Mouse (Mus musculus) hindbrain, embryonic 14.5 days (tissue): ENCODE results near the gene Slc7a3. TPM values are rescaled to one million over a fixed set of nuclear protein-coding genes. Genes with fewer than 3 reads are reported as not detected.
"Not testable (repeated sequence)": the region's sequence is repeated elsewhere in the genome, so short reads cannot be mapped to it uniquely, and the experiment has no call there.

Experiments
- ATAC-seq: fragments of 200-750 bp; cut with Nextera tagmentation; 2 replicates; pipeline ENCODE4 v1.8.0; 2017; ENCODE audit warnings: moderate number of reproducible peaks, mild to moderate bottlenecking, moderate TSS enrichment, moderate library complexity; ENCODE audit not compliant: low FRiP score
- DNase-seq: peaks from one replicate; pipeline ENCODE4 v3.0.0-alpha.2; 2015; ENCODE audit warnings: low spot score
- H3K27ac ChIP-seq: fragments of 300-500 bp; sonication (generic); 2 replicates; pipeline ENCODE4 v1.5.1; 2014; ENCODE audit warnings: mild to moderate bottlenecking, moderate library complexity
- H3K27me3 ChIP-seq: fragments of 300-500 bp; sonication (generic); 2 replicates; pipeline ENCODE4 v1.6.1; 2014; ENCODE audit warnings: mild to moderate bottlenecking, low read length, mixed read lengths; ENCODE audit not compliant: control insufficient read depth, insufficient read depth
- H3K36me3 ChIP-seq: fragments of 300-500 bp; sonication (generic); replicated peaks from 2 replicates; pipeline ENCODE4 v1.6.1; 2014; ENCODE audit not compliant: control insufficient read depth, insufficient read depth
- H3K4me1 ChIP-seq: fragments of 300-500 bp; sonication (generic); replicated peaks from 2 replicates; pipeline ENCODE4 v1.6.1; 2014; ENCODE audit warnings: antibody characterized with exemption, low read length, mixed read lengths; ENCODE audit not compliant: control insufficient read depth, insufficient read depth
- H3K4me2 ChIP-seq: fragments of 300-500 bp; sonication (generic); replicated peaks from 2 replicates; pipeline ENCODE4 v1.6.1; 2014; ENCODE audit warnings: mild to moderate bottlenecking, moderate library complexity
- H3K4me3 ChIP-seq: fragments of 300-500 bp; sonication (generic); replicated peaks from 2 replicates; pipeline ENCODE4 v1.5.1; 2014; ENCODE audit warnings: mild to moderate bottlenecking, low read length
- H3K9ac ChIP-seq: fragments of 300-500 bp; sonication (generic); 2 replicates; pipeline ENCODE4 v1.6.1; 2014
- H3K9me3 ChIP-seq: fragments of 300-500 bp; sonication (generic); 2 replicates; pipeline ENCODE4 v1.6.1; 2016; ENCODE audit warnings: low read length; ENCODE audit not compliant: control insufficient read depth
- whole genome bisulfite sequencing: fragments of 180-500 bp; shearing (Covaris S2); extraction: QIAGEN DNeasy Blood & Tissue Kit; methylation state at CpG from one replicate; pipeline ENCODE4 v1.1.7; 2014; 5-methylcytosine and 5-hydroxymethylcytosine counted together
- polyA plus RNA-seq: library from polyadenylated mRNA; unstranded; fragments of >200 nt; fragmentation: Nextera tagmentation; extraction: Ambion mirVana; gene quantifications from 2 replicates; pipeline ENCODE4 v1.2.1, GENCODE M21; 2014

Gene Slc7a3
- 3.8 and 6.7 TPM in 2 replicates for polyA plus RNA-seq

GRCm38 (mm10) chrX:101085920-101086319 is at the start of gene Slc7a3:
Gene Slc7a3, minus strand, starts transcription at chrX:101086020.
- H3K27ac ChIP-seq, result no peak within 1 kb of the TSS
- H3K4me3 ChIP-seq, result peak within 1 kb of the TSS; percentile 30
- ATAC-seq (no peak), DNase-seq (no peak)
- peak within 1 kb of the TSS; percentile 55 for H3K4me2 ChIP-seq
- no peaks in the 10 kb centered on the region for H3K4me1 ChIP-seq
- no peaks in the 10 kb centered on the region for H3K36me3 ChIP-seq
- H3K9ac ChIP-seq, result no peak within 1 kb of the TSS
- 36% methylated on average over 11 of the region's 11 CpGs for WGBS
- no peaks in the 10 kb centered on the region for H3K9me3 ChIP-seq
- peaks cover 10% of the 10 kb centered on the region for H3K27me3 ChIP-seq

- H3K9ac ChIP-seq, result no peak overlapping the region
Observed at GRCm38 (mm10) chrX:101131992-101132791, 46.4 kb upstream of the Slc7a3 start.

GRCm38 (mm10) chrX:101131001-101131400 is 45.2 kb upstream of the Slc7a3 start:
- H3K27ac ChIP-seq, result no peak overlapping the region
- H3K4me3 ChIP-seq, result no peak overlapping the region
- no peaks in the 10 kb centered on the region for H3K9me3 ChIP-seq
- DNase-seq (peak; percentile 76), ATAC-seq (no peak)
- no peaks in the 10 kb centered on the region for H3K4me1 ChIP-seq
- H3K27me3 ChIP-seq, result no peaks in the 10 kb centered on the region
- no peak overlapping the region for H3K9ac ChIP-seq
- 26% methylated on average over 7 of the region's 7 CpGs for WGBS
- no peak overlapping the region for H3K4me2 ChIP-seq
- H3K36me3 ChIP-seq, result no peaks in the 10 kb centered on the region

More at GRCm38 (mm10) chrX:101131992-101132791, 46.4 kb upstream of the Slc7a3 start:
- Histone ChIP-seq H3K36me3 (no peaks in the 10 kb centered on the region), H3K4me1 (no peaks in the 10 kb centered on the region), H3K4me3 (no peak overlapping the region), H3K27me3 (no peaks in the 10 kb centered on the region), H3K27ac (no peak overlapping the region), H3K9me3 (no peaks in the 10 kb centered on the region), H3K4me2 (peak overlapping the region; percentile 38)
- DNase-seq, result peak; percentile 72
- 37% methylated on average over 12 of the region's 12 CpGs for WGBS
- ATAC-seq, result peak; percentile 55; the same call in 1 of the 2 replicates

- Histone ChIP-seq H3K27ac (no peak overlapping the region), H3K4me2 (no peak overlapping the region), H3K9me3 (no peaks in the 10 kb centered on the region), H3K27me3 (no peaks in the 10 kb centered on the region), H3K4me3 (no peak overlapping the region), H3K4me1 (no peaks in the 10 kb centered on the region), H3K9ac (no peak overlapping the region), H3K36me3 (no peaks in the 10 kb centered on the region)
- DNase-seq (no peak), ATAC-seq (no peak)
- 92% methylated on average over 2 of the region's 2 CpGs for WGBS
Observed at GRCm38 (mm10) chrX:101128559-101128958, 42.7 kb upstream of the Slc7a3 start.

- no peak for DNase-seq
- Histone ChIP-seq H3K36me3 (no peaks in the 10 kb centered on the region), H3K9ac (no peak overlapping the region), H3K4me1 (no peaks in the 10 kb centered on the region), H3K9me3 (no peaks in the 10 kb centered on the region), H3K27ac (no peak overlapping the region), H3K4me3 (no peak overlapping the region), H3K27me3 (no peaks in the 10 kb centered on the region), H3K4me2 (no peak overlapping the region)
- WGBS, result 77% methylated on average over 2 of the region's 2 CpGs
- ATAC-seq, result no peak
Observed at GRCm38 (mm10) chrX:101126977-101127376, 41.2 kb upstream of the Slc7a3 start.

GRCm38 (mm10) chrX:101126474-101126955 is 40.7 kb upstream of the Slc7a3 start:
- no peaks in the 10 kb centered on the region for H3K9me3 ChIP-seq
- H3K4me3 ChIP-seq, result no peak overlapping the region
- 77% methylated on average over 7 of the region's 7 CpGs for whole genome bisulfite sequencing
- H3K36me3 ChIP-seq, result no peaks in the 10 kb centered on the region
- no peak overlapping the region for H3K4me2 ChIP-seq
- DNase-seq, result no peak
- H3K27me3 ChIP-seq, result no peaks in the 10 kb centered on the region
- no peak overlapping the region for H3K9ac ChIP-seq
- no peak for ATAC-seq
- no peak overlapping the region for H3K27ac ChIP-seq
- no peaks in the 10 kb centered on the region for H3K4me1 ChIP-seq

GRCm38 (mm10) chrX:101120546-101120945 is 34.7 kb upstream of the Slc7a3 start:
- Histone ChIP-seq H3K4me2 (no peak overlapping the region), H3K9ac (no peak overlapping the region), H3K27me3 (no peaks in the 10 kb centered on the region), H3K36me3 (no peaks in the 10 kb centered on the region), H3K4me1 (no peaks in the 10 kb centered on the region), H3K4me3 (no peak overlapping the region), H3K9me3 (no peaks in the 10 kb centered on the region), H3K27ac (no peak overlapping the region)
- no peak for ATAC-seq
- WGBS, result 59% methylated on average over 1 of the region's 1 CpGs
- no peak for DNase-seq

- H3K9ac ChIP-seq, H3K36me3 ChIP-seq, H3K4me1 ChIP-seq, H3K27ac ChIP-seq, H3K9me3 ChIP-seq, DNase-seq, ATAC-seq: not testable (repeated sequence)
- peak overlapping the region; percentile 30 for H3K4me3 ChIP-seq
- H3K27me3 ChIP-seq, result peaks cover 10% of the 10 kb centered on the region
- peak overlapping the region; percentile 55 for H3K4me2 ChIP-seq
- WGBS, result 30% methylated on average over 7 of the region's 9 CpGs
Observed at GRCm38 (mm10) chrX:101085211-101085610, 609 bp downstream of the Slc7a3 start.

GRCm38 (mm10) chrX:101084192-101084591 is 1.6 kb downstream of the Slc7a3 start:
- WGBS, result 43% methylated on average over 2 of the region's 2 CpGs
- Histone ChIP-seq H3K27ac (no peak overlapping the region), H3K9ac (no peak overlapping the region), H3K9me3 (no peaks in the 10 kb centered on the region), H3K4me2 (peak overlapping the region; percentile 55; the same call in 1 of the 2 replicates), H3K36me3 (no peaks in the 10 kb centered on the region), H3K27me3 (peaks cover 10% of the 10 kb centered on the region), H3K4me3 (no peak overlapping the region), H3K4me1 (no peaks in the 10 kb centered on the region)
- ATAC-seq (no peak), DNase-seq (no peak)
